Mouse (Mus musculus): ENCODE data around the gene Slc17a9.

Gene Slc17a9

DNA sequence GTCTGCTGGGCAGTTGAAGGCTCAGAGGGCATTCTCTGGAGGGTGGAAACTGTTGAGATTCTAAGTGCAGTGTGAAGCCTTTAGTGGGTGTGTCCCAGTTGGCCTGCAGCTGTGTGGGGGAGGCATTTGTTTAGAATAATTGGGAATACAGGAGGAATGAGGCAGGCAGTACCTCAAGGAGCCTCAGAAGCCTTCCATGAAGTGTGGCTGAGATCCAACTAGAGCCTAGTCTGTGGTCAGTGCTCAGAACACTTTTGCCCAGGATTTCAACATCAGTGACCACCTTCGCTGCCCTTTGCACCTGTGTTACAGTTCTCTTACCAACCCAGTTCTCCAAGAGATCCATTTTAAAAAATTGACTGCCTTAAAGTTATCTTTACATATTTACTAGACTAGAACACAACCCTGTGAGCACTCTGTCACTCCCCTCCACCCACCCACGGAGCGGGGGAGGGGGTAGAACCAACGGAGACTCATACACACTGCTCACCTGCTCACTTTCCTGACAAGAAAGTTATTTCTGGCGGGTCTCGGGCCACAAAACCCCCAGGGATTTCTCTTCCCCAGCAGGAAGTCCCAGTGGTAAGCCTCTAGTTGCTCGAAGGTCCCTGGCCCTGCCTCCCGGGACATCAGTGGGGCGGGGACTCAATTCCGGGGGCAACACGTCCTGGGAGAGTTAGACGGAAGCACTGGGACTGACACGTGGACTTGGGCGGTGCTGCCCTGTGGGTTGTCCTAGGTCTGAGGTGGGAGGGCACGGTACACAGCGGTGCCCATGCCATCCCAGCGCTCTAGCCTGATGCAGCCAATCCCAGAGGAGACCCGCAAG is at the start of gene Slc17a9:
Gene Slc17a9, plus strand, starts transcription at position 679 of the 829 bp plus-strand sequence.
- peak; percentile 72 to 84 for DNase-seq (ENCODE audit: inconsistent age in 2 of 2, low spot score in 1 of 2)

DNA sequence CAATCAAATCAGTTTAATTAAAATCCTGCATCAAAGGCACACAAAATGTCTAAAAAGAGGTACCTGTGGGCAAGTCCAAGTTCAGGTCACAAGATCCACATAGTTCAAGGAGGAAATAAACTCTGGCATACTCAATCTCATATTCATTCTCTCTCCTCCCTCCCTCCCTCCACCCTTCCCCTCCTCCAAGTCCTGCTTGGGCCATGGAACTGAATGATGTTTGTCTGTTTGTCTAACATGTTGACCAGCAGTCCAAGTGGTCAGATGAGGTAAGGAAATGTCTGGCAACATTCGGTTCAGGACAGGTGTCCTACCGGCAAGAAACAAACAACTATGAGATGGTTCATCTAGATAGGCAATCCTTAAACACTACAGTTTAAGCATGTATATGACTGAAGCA is 48.4 kb upstream of the Slc17a9 start:
- DNase-seq (ENCODE audit: inconsistent age in 2 of 2, low spot score in 1 of 2) = no peak

- peak; percentile 57 to 91 for DNase-seq (ENCODE audit: inconsistent age in 2 of 2, low spot score in 1 of 2)
Measured at GRCm38 (mm10) chr2:180678609-180679140, 46.4 kb upstream of the Slc17a9 start.

- DNase-seq (ENCODE audit: inconsistent age in 2 of 2, low spot score in 1 of 2) = no peak
Measured at GRCm38 (mm10) chr2:180681225-180681624, 43.8 kb upstream of the Slc17a9 start.

GRCm38 (mm10) chr2:180683524-180683923 is 41.5 kb upstream of the Slc17a9 start:
- no peak for DNase-seq (ENCODE audit: inconsistent age in 2 of 2, low spot score in 1 of 2)

DNA sequence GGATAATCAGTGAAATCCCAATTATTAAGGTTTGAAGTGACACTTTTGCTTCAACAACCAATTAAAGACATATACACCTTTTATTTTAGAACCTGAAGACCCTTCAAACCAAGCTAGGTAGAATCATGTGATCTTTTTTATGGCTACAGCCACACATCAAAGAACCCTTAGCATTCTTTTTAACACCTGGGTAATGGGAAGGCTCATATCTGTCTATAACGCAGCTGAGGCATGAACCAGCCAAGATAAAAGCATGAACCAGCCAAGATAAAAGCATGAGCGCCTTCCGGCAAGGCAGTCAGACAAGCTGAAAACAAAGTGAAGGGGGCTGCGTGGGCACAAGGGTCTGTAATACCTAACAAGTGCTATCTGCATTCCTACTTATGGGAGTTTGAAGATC is 41.0 kb upstream of the Slc17a9 start:
- DNase-seq (ENCODE audit: inconsistent age in 2 of 2, low spot score in 1 of 2) = no peak

DNA sequence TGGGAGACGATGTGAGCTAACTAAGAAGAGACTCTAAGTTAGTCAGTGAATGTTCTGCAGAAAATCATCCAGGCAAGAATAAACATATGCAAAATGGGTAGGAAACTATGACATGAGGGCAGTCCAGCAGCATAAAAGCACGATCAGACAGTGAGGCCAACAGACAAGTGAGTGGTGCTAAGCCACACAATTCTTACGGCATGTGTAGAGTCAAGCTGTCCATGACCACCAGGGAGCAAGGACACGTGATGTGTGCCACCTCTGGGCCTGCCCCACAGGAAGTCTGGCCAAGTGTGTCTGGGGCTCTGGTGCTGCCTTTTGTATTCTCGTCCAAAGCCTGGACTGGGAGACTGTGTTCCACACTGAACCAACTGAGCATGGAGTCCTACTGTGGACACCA is 35.2 kb upstream of the Slc17a9 start:
- DNase-seq (ENCODE audit: inconsistent age in 2 of 2, low spot score in 1 of 2) = peak in 1 of 2 experiments; percentile 55

- peak in 1 of 2 experiments; percentile 44 for DNase-seq (ENCODE audit: inconsistent age in 2 of 2, low spot score in 1 of 2)
Measured at GRCm38 (mm10) chr2:180692630-180693029, 32.4 kb upstream of the Slc17a9 start.

DNA sequence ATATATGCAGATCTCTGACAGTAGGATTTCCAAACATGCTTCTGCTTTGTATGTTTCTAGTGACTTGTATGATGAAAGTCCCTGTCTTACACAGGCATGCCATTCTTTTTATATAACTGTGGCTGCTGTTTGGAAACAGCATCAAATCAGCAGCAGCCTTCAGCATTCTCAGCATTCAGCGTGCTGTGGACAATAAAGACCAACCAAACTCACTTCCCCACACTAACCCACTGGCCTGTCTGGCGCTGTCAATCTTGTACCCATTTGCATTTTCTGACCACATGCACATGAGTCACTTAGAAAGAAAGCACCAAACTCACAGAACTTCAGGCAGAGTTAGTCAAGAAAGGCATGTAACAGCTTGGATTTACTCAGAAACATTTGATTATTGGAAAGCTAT is 29.9 kb upstream of the Slc17a9 start:
- DNase-seq (ENCODE audit: inconsistent age in 2 of 2, low spot score in 1 of 2) = no peak

GRCm38 (mm10) chr2:180700457-180700856 is 24.6 kb upstream of the Slc17a9 start:
- DNase-seq (ENCODE audit: inconsistent age in 2 of 2, low spot score in 1 of 2) = peak in 1 of 2 experiments; percentile 38

GRCm38 (mm10) chr2:180701053-180701766 is 23.9 kb upstream of the Slc17a9 start:
- DNase-seq (ENCODE audit: inconsistent age in 2 of 2, low spot score in 1 of 2) = no peak

GRCm38 (mm10) chr2:180701767-180702621 is 23.1 kb upstream of the Slc17a9 start:
- peak; percentile 94 to 98 for DNase-seq (ENCODE audit: inconsistent age in 2 of 2, low spot score in 1 of 2)

GRCm38 (mm10) chr2:180702701-180703149 is 22.3 kb upstream of the Slc17a9 start:
- DNase-seq (ENCODE audit: inconsistent age in 2 of 2, low spot score in 1 of 2) = peak; percentile 33 to 73

GRCm38 (mm10) chr2:180703175-180703574 is 21.9 kb upstream of the Slc17a9 start:
- DNase-seq (ENCODE audit: inconsistent age in 2 of 2, low spot score in 1 of 2) = no peak

DNA sequence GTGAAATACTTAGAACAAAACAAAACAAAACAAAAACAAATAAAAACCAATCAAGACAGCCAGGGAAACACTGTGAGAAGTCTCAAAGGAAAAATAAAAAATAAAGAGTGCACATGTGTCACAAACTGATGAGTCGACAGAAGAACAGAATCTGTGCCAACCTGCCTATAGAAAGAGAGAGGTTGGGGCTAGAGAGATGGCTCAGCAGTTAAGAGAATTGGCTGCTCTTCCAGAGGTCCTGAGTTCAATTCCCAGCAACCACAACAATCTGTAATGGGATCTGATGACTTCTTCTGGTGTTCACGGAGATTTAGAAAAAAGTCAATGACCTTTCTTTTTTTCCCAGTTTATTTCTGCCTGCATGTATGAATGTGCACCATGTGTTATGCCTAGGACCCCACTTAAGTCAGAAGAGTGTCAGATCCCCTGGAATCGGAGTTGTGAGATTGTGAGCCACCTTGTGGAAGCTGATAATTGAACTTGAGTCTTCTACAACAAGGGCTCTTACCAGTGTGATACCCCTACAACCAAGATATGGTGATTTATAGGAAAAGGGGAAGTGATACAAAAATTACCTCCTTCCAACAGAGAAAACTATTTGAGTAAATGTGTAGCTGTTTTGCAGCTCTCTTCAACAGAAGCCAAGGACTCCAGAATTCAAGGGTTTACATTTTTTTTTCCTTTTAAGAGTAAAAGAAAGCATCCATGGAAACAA is 21.3 kb upstream of the Slc17a9 start:
- DNase-seq (ENCODE audit: inconsistent age in 2 of 2, low spot score in 1 of 2) = no peak

- peak; percentile 58 to 86 for DNase-seq (ENCODE audit: inconsistent age in 2 of 2, low spot score in 1 of 2)
Measured at GRCm38 (mm10) chr2:180704591-180704990, 20.5 kb upstream of the Slc17a9 start.

- DNase-seq (ENCODE audit: inconsistent age in 2 of 2, low spot score in 1 of 2) = no peak
Measured at GRCm38 (mm10) chr2:180705066-180705465, 20.0 kb upstream of the Slc17a9 start.

GRCm38 (mm10) chr2:180705975-180706374 is 19.1 kb upstream of the Slc17a9 start:
- no peak for DNase-seq (ENCODE audit: inconsistent age in 2 of 2, low spot score in 1 of 2)

- no peak for DNase-seq (ENCODE audit: inconsistent age in 2 of 2, low spot score in 1 of 2)
Measured at GRCm38 (mm10) chr2:180709023-180709922, 15.8 kb upstream of the Slc17a9 start.

Measured in adrenal gland, adult (tissue).